Mouse (Mus musculus) liver, embryonic 15.5 days (tissue): Measurements from ENCODE around the gene Fas. TPM values are rescaled to one million over a fixed set of nuclear protein-coding genes. Genes with fewer than 3 reads are reported as not detected.

ENCODE experiments used
- ATAC-seq: fragments of 200-750 bp; cut with Nextera tagmentation; 2 replicates; pipeline ENCODE4 v1.8.0; 2017; ENCODE audit warnings: moderate number of reproducible peaks, mild to moderate bottlenecking, moderate library complexity; ENCODE audit not compliant: insufficient read depth
- H3K27ac ChIP-seq: fragments of 300-500 bp; sonication (generic); replicated peaks from 2 replicates; pipeline ENCODE4 v1.5.1; 2015; ENCODE audit warnings: mild to moderate bottlenecking, inconsistent platforms
- H3K27me3 ChIP-seq: fragments of 300-500 bp; sonication (generic); 2 replicates; pipeline ENCODE4 v1.6.1; 2015; ENCODE audit warnings: mild to moderate bottlenecking, inconsistent platforms
- H3K36me3 ChIP-seq: fragments of 300-500 bp; sonication (generic); replicated peaks from 2 replicates; pipeline ENCODE4 v1.6.1; 2015; ENCODE audit warnings: moderate library complexity, mild to moderate bottlenecking, inconsistent platforms
- H3K4me1 ChIP-seq: fragments of 300-500 bp; sonication (generic); replicated peaks from 2 replicates; pipeline ENCODE4 v1.6.1; 2015; ENCODE audit warnings: inconsistent platforms
- H3K4me2 ChIP-seq: fragments of 300-500 bp; sonication (generic); 2 replicates; pipeline ENCODE4 v1.6.1; 2015; ENCODE audit warnings: moderate library complexity, mild to moderate bottlenecking, inconsistent platforms
- H3K4me3 ChIP-seq: fragments of 300-500 bp; sonication (generic); replicated peaks from 2 replicates; pipeline ENCODE4 v1.5.1; 2015; ENCODE audit warnings: mild to moderate bottlenecking, inconsistent platforms
- H3K9ac ChIP-seq: fragments of 300-500 bp; sonication (generic); 2 replicates; pipeline ENCODE4 v1.6.1; 2015; ENCODE audit warnings: moderate library complexity, mild to moderate bottlenecking, inconsistent platforms
- H3K9me3 ChIP-seq: fragments of 300-500 bp; sonication (generic); replicated peaks from 2 replicates; pipeline ENCODE4 v1.6.1; 2016; ENCODE audit warnings: inconsistent platforms
- WGBS: fragments of 180-500 bp; shearing (Covaris S2); methylation state at CpG from one replicate; pipeline ENCODE4 v1.1.7; 2015; ENCODE audit warnings: mixed read lengths; ENCODE audit not compliant: insufficient replicate concordance; 5-methylcytosine and 5-hydroxymethylcytosine counted together
- polyA plus RNA-seq: library from polyadenylated mRNA; unstranded; fragments of >200 nt; fragmentation: Nextera tagmentation; extraction: Ambion mirVana; gene quantifications from 2 replicates; pipeline ENCODE4 v1.2.1, GENCODE M21; 2015

Gene Fas
- polyA plus RNA-seq: 4.6 and 4.7 TPM in 2 replicates

GRCm38 (mm10) chr19:34289948-34290789, at the start of gene Fas:
Fas (plus strand) TSS chr19:34290666.
- H3K4me2 ChIP-seq: peak within 1 kb of the TSS; percentile 67
- H3K27me3 ChIP-seq: peaks cover 4% of the 10 kb centered on the region; the same call in 1 of the 2 replicates
- H3K9ac ChIP-seq: no peak within 1 kb of the TSS
- 3% methylated on average over 19 of the region's 19 CpGs for WGBS
- no peaks in the 10 kb centered on the region for H3K9me3 ChIP-seq
- no peaks in the 10 kb centered on the region; the same call in 1 of the 2 replicates for H3K4me1 ChIP-seq
- peak; percentile 86 for ATAC-seq
- H3K4me3 ChIP-seq: peak within 1 kb of the TSS; percentile 51
- no peaks in the 10 kb centered on the region for H3K36me3 ChIP-seq
- H3K27ac ChIP-seq: no peak within 1 kb of the TSS

GRCm38 (mm10) chr19:34241247-34241915, 49.1 kb upstream of the Fas start:
- no peak overlapping the region for H3K4me2 ChIP-seq
- no peaks in the 10 kb centered on the region for H3K27me3 ChIP-seq
- H3K9ac ChIP-seq: no peak overlapping the region
- WGBS: 59% methylated on average over 15 of the region's 15 CpGs
- no peaks in the 10 kb centered on the region for H3K9me3 ChIP-seq
- no peak overlapping the region for H3K4me3 ChIP-seq
- no peak overlapping the region for H3K27ac ChIP-seq
- H3K4me1 ChIP-seq: no peaks in the 10 kb centered on the region
- ATAC-seq: no peak
- no peaks in the 10 kb centered on the region for H3K36me3 ChIP-seq

GRCm38 (mm10) chr19:34242925-34243324, 47.5 kb upstream of the Fas start:
- ATAC-seq: no peak

GRCm38 (mm10) chr19:34244056-34244455, 46.4 kb upstream of the Fas start:
- Histone ChIP-seq H3K9me3 (no peaks in the 10 kb centered on the region), H3K27ac (no peak overlapping the region), H3K4me2 (no peak overlapping the region), H3K36me3 (no peaks in the 10 kb centered on the region), H3K4me1 (no peaks in the 10 kb centered on the region), H3K9ac (no peak overlapping the region), H3K4me3 (no peak overlapping the region), H3K27me3 (no peaks in the 10 kb centered on the region)
- ATAC-seq: no peak
- WGBS: 13% methylated on average over 6 of the region's 6 CpGs

More at GRCm38 (mm10) chr19:34242925-34243324, 47.5 kb upstream of the Fas start:
- no peak overlapping the region for H3K4me2 ChIP-seq
- H3K4me3 ChIP-seq: no peak overlapping the region
- no peak overlapping the region for H3K27ac ChIP-seq
- no peaks in the 10 kb centered on the region for H3K9me3 ChIP-seq
- H3K9ac ChIP-seq: no peak overlapping the region
- no peaks in the 10 kb centered on the region for H3K36me3 ChIP-seq
- no peaks in the 10 kb centered on the region for H3K27me3 ChIP-seq
- no peaks in the 10 kb centered on the region for H3K4me1 ChIP-seq

GRCm38 (mm10) chr19:34248558-34248957, 41.9 kb upstream of the Fas start:
- Histone ChIP-seq H3K27ac (no peak overlapping the region), H3K9ac (no peak overlapping the region), H3K36me3 (no peaks in the 10 kb centered on the region), H3K4me1 (no peaks in the 10 kb centered on the region), H3K9me3 (no peaks in the 10 kb centered on the region), H3K27me3 (no peaks in the 10 kb centered on the region), H3K4me3 (no peak overlapping the region), H3K4me2 (no peak overlapping the region)
- ATAC-seq: no peak
- WGBS: 44% methylated on average over 5 of the region's 5 CpGs

- no peak overlapping the region for H3K9ac ChIP-seq
- ATAC-seq: no peak
- 74% methylated on average over 4 of the region's 4 CpGs for WGBS
- H3K9me3 ChIP-seq: no peaks in the 10 kb centered on the region
- H3K4me1 ChIP-seq: no peaks in the 10 kb centered on the region
- H3K27ac ChIP-seq: no peak overlapping the region
- H3K4me3 ChIP-seq: no peak overlapping the region
- no peaks in the 10 kb centered on the region for H3K36me3 ChIP-seq
- H3K4me2 ChIP-seq: no peak overlapping the region
- H3K27me3 ChIP-seq: no peaks in the 10 kb centered on the region
Measured at GRCm38 (mm10) chr19:34250621-34251020, 39.8 kb upstream of the Fas start.

GRCm38 (mm10) chr19:34251900-34252299, 38.6 kb upstream of the Fas start:
- Histone ChIP-seq H3K4me3 (no peak overlapping the region), H3K36me3 (no peaks in the 10 kb centered on the region), H3K4me1 (no peaks in the 10 kb centered on the region), H3K9me3 (no peaks in the 10 kb centered on the region), H3K9ac (no peak overlapping the region), H3K4me2 (no peak overlapping the region), H3K27ac (no peak overlapping the region), H3K27me3 (no peaks in the 10 kb centered on the region)
- 62% methylated on average over 2 of the region's 2 CpGs for WGBS
- ATAC-seq: no peak

GRCm38 (mm10) chr19:34252450-34252849, 38.0 kb upstream of the Fas start:
- no peak for ATAC-seq
- Histone ChIP-seq H3K27me3 (no peaks in the 10 kb centered on the region), H3K4me3 (no peak overlapping the region), H3K27ac (no peak overlapping the region), H3K9ac (no peak overlapping the region), H3K4me1 (no peaks in the 10 kb centered on the region), H3K4me2 (no peak overlapping the region), H3K9me3 (no peaks in the 10 kb centered on the region), H3K36me3 (no peaks in the 10 kb centered on the region)
- WGBS: 66% methylated on average over 9 of the region's 9 CpGs

GRCm38 (mm10) chr19:34254101-34254879, 36.2 kb upstream of the Fas start:
- Histone ChIP-seq H3K4me3 (no peak overlapping the region), H3K9ac (no peak overlapping the region), H3K4me2 (peak overlapping the region; percentile 40), H3K27ac (no peak overlapping the region), H3K9me3 (no peaks in the 10 kb centered on the region), H3K36me3 (no peaks in the 10 kb centered on the region), H3K4me1 (no peaks in the 10 kb centered on the region), H3K27me3 (no peaks in the 10 kb centered on the region)
- 12% methylated on average over 14 of the region's 14 CpGs for WGBS
- no peak for ATAC-seq

- ATAC-seq: no peak
- no peaks in the 10 kb centered on the region for H3K27me3 ChIP-seq
- H3K4me3 ChIP-seq: no peak within 1 kb of the TSS
- H3K4me2 ChIP-seq: peak within 1 kb of the TSS; percentile 40
- no peak within 1 kb of the TSS for H3K27ac ChIP-seq
- H3K9ac ChIP-seq: no peak within 1 kb of the TSS
- H3K36me3 ChIP-seq: no peaks in the 10 kb centered on the region
- H3K4me1 ChIP-seq: no peaks in the 10 kb centered on the region
- no peaks in the 10 kb centered on the region for H3K9me3 ChIP-seq
- 56% methylated on average over 16 of the region's 16 CpGs for WGBS
Measured at GRCm38 (mm10) chr19:34254880-34255681, 35.4 kb upstream of the Fas start, which contains the start of gene Acta2. Acta2 (minus strand) TSS chr19:34255590.
